Mouse (Mus musculus) G1E (cell line): ENCODE results near the gene Sapcd1. TPM values are rescaled to one million over a fixed set of nuclear protein-coding genes. Genes with fewer than 3 reads are reported as not detected.
A peak's percentile ranks its signal among the peaks of the same experiment; 100 is the strongest.

Experiments
- ATAC-seq: 2 replicates; pipeline ENCODE4 v1.8.0; 2016; ENCODE audit warnings: mild to moderate bottlenecking; ENCODE audit not compliant: insufficient number of reproducible peaks, poor library complexity, low FRiP score, severe bottlenecking; ENCODE audit errors: extremely low read depth
- DNase-seq: peaks from one replicate; pipeline ENCODE4 v3.0.0; 2012; ENCODE audit warnings: low spot score
- H3K27me3 ChIP-seq: 2 replicates; pipeline ENCODE4 v1.6.1; 2012; ENCODE audit warnings: mild to moderate bottlenecking, low read length, inconsistent platforms; ENCODE audit not compliant: insufficient read depth
- H3K36me3 ChIP-seq: replicated peaks from 2 replicates; pipeline ENCODE3; 2012; ENCODE audit warnings: mild to moderate bottlenecking, inconsistent platforms
- H3K4me1 ChIP-seq: 2 replicates; pipeline ENCODE4 v1.6.1; 2012; ENCODE audit warnings: low read depth, low read length, inconsistent platforms, mixed read lengths; ENCODE audit not compliant: insufficient read depth
- H3K4me3 ChIP-seq: 2 replicates; pipeline ENCODE4 v1.5.1; 2012; ENCODE audit warnings: low read depth, mild to moderate bottlenecking, inconsistent platforms, low read length, moderate library complexity, mixed read lengths
- H3K9me3 ChIP-seq: replicated peaks from 2 replicates; pipeline ENCODE4 v1.6.1; 2012; ENCODE audit warnings: inconsistent platforms
- CTCF ChIP-seq: IDR thresholded peaks from 2 replicates; pipeline ENCODE4 v1.5.1; 2012; ENCODE audit warnings: low read depth, low read length, inconsistent platforms, mixed read lengths
- GATA1 ChIP-seq: IDR thresholded peaks from 2 replicates; pipeline ENCODE4 v1.6.1; 2012; ENCODE audit warnings: borderline replicate concordance, low read length, inconsistent platforms, mixed read lengths
- GATA2 ChIP-seq: IDR thresholded peaks from 2 replicates; pipeline ENCODE4 v1.6.1; 2012; ENCODE audit warnings: low read depth, low read length, inconsistent platforms, borderline replicate concordance
- POLR2AphosphoS5 ChIP-seq: IDR thresholded peaks from 2 replicates; pipeline ENCODE4 v1.6.1; 2012; ENCODE audit warnings: low read depth, low read length, inconsistent platforms; ENCODE audit not compliant: insufficient replicate concordance
- TAL1 ChIP-seq: conservative IDR thresholded peaks from 2 replicates; pipeline ENCODE4 v1.6.1; 2012; ENCODE audit warnings: low read depth, low read length, inconsistent platforms, mixed read lengths
- polyA plus RNA-seq: library from polyadenylated mRNA; stranded (reverse); fragments of >175 nt; gene quantifications from 2 replicates; pipeline ENCODE4 v1.2.3, GENCODE M21; 2012
- total RNA-seq, 2 experiments: library from RNA; stranded (forward) in 1 of 2; stranded (reverse) in 1 of 2; fragments of 200-1000 nt in 1 of 2; fragments of >200 nt in 1 of 2; fragmentation: Nextera tagmentation in 1 of 2; gene quantifications; 2 replicates each; pipeline ENCODE4 v1.2.3; 2014 to 2017

The Sapcd1 gene
- total and polyA plus RNA-seq, 3 experiments, result 35.3 to 156 (median 90.0) TPM

DNA sequence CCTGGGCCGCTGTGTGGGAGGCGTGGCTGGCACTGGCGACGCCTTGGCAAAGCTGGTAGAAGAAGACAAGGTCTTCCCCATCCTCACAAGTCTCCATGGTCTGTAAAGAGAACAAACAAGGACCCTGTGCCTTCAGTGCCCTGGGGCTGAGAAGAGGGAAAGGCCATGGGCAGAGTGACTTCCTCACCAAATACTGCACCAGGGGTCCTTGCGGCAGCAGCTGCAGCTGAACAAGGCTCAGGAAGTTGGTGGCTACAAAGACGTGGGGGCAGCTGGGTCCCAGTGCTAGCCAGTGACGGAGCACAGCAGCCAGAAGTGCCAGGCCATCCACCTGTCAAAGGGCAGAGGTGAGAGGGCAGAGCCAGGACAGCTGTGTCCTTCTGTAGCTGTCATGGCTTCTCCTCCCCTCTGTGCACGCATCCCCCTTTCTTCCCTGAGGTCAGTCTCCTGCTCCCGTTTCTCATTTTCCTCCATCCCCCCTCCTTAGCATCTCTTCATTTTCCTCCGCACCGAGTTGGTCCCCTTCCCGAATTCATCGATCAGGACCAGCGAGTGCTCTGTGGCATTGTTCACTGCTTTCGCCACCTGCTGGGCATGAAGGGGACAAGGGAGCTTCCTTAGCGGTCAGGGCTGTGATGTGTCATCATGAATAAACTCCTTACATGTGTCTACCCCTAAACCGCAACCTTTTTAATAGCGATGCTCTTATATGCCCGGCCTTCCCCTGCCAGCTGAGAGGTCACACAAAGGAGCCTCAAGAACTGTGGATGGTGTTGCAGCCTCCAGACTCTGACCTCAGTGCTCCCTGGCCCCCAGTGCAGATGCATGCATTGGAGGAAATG is 2.1 kb upstream of the Sapcd1 start:
- H3K36me3 ChIP-seq, result peaks cover 47% of the 10 kb centered on the region
- peaks cover 91% of the 10 kb centered on the region for H3K4me1 ChIP-seq
- no peak for ATAC-seq
- H3K4me3 ChIP-seq, result no peak overlapping the region; the same call in 1 of the 2 replicates
- TF ChIP-seq CTCF (peak; percentile 29; the same call in 1 of the 2 replicates), GATA2 (no peak), GATA1 (no peak), TAL1 (no peak), POLR2AphosphoS5 (no peak)
- no peaks in the 10 kb centered on the region for H3K27me3 ChIP-seq
- no peak for DNase-seq
- no peaks in the 10 kb centered on the region for H3K9me3 ChIP-seq

DNA sequence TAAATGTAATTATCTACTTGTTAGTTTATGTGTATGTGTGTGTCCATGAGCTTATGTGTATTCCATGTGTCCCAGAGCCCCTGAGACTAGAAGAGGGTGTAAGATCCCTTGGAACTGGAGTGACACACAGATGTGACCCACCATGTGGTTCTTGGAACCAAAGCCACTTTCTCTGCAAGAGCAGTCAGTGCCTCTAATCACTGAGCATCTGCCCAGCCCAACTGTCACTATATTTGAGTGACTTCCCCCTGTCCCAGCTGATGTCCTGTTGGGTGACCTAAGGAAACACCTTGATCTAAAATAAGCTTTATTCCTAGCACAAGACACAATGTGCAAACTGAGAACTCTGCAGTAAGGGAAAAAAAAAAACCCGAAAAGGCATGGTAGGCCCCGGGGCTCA is 499 bp upstream of the Sapcd1 start:
- peaks cover 63% of the 10 kb centered on the region for H3K36me3 ChIP-seq
- no peaks in the 10 kb centered on the region for H3K27me3 ChIP-seq
- TF ChIP-seq GATA2 (no peak), POLR2AphosphoS5 (no peak), GATA1 (no peak), CTCF (no peak)
- no peaks in the 10 kb centered on the region for H3K9me3 ChIP-seq
- ATAC-seq, result peak; percentile 16; the same call in 1 of the 2 replicates
- peaks cover 98% of the 10 kb centered on the region for H3K4me1 ChIP-seq
- H3K4me3 ChIP-seq, result peak overlapping the region; percentile 11; the same call in 1 of the 2 replicates
- no peak for DNase-seq

DNA sequence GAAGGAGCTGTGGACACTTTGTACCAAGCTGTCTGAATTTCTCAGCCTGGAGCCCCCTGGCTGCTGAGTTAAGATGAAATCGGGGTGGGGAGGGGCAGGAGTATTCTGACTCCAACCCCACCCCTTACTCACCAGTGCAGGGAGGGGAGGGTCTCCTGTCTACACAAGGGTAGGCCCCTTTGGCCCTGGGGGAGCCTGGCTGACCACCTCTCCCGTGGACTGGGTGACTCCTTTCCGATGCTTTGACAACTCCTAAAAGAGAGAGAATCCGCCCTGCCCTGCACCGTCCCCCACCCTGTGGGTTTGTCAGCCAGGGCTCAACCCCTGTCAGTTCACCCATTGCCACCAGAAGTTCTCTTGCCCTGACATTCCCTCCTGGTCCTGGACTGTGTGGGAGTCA is 1.6 kb downstream of the Sapcd1 start:
- Histone ChIP-seq H3K4me3 (peak overlapping the region; percentile 78), H3K36me3 (peaks cover 65% of the 10 kb centered on the region), H3K9me3 (no peaks in the 10 kb centered on the region), H3K4me1 (peaks cover 98% of the 10 kb centered on the region), H3K27me3 (no peaks in the 10 kb centered on the region)
- no peak for TF ChIP-seq POLR2AphosphoS5
- TF ChIP-seq GATA2, result no peak
- TF ChIP-seq GATA1, result no peak
- no peak for TF ChIP-seq CTCF
- no peak for TF ChIP-seq TAL1
- DNase-seq, result no peak
- no peak for ATAC-seq

DNA sequence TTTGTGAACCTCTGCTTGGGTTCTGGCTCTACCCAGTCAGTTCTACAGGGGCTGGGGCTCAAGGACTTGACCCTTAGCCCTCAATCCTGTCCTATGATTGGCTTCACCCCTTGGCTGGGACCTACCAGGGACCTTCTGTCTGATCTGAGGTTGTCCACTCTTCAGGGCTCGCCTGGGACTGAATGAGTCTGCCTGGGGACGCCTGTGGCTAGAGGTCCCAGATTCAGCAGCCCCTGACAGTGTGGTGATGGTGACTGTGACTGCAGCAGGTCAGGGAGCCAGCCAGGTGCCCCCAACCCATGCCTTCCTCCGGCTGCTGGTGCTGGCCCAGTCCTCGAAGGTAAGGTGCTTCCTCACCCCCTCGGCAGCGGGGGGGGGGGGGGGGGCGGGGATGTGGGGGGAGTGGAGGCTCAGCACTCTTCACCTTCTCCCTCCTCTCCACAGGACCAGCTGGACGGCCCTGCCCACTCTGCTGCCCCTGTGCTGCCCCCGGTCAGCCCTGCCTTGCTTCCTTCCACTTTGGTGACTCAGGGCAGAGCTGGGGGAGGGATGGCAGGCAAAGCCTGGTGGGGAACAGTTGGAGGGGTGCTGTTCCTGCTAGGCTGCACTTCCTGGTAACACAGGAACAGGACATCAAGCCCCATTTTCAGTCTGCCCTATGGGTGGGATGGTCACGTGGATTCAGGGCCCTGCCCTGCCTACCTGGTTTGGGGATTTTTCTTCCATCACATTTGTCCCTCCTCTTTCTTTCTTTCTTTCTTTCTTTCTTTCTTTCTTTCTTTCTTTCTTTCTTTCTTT is 2.9 kb downstream of the Sapcd1 start:
- Histone ChIP-seq H3K36me3 (peaks cover 56% of the 10 kb centered on the region), H3K4me3 (peak overlapping the region; percentile 66; the same call in 1 of the 2 replicates), H3K4me1 (peaks cover 98% of the 10 kb centered on the region), H3K27me3 (no peaks in the 10 kb centered on the region), H3K9me3 (no peaks in the 10 kb centered on the region)
- TF ChIP-seq GATA2 (no peak), CTCF (no peak), POLR2AphosphoS5 (no peak), TAL1 (no peak), GATA1 (no peak)
- no peak for ATAC-seq
- DNase-seq, result no peak

DNA sequence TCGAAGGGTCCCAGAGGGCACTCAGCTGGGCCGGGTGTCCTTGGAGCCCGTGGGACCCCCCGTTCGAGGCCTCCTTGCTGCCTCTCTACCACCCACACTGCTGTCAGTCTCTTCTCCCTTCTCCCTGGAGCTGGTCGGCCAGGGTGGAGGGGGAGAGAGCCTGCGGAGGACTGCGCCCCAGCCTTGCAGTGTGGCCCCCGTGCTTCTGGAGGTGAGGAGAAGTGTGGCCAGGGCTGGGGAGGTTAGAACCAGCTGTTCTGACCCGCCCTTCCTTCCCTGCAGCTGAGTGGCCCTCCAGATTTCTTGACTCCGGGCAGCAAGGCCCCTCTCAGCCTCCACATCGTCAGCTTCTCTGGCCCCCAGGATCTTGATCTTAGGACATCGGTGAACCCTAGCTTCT is 3.6 kb downstream of the Sapcd1 start:
- no peak for DNase-seq
- ATAC-seq, result no peak
- Histone ChIP-seq H3K4me3 (peak overlapping the region; percentile 66; the same call in 1 of the 2 replicates), H3K4me1 (peaks cover 97% of the 10 kb centered on the region), H3K9me3 (no peaks in the 10 kb centered on the region), H3K36me3 (peaks cover 54% of the 10 kb centered on the region), H3K27me3 (no peaks in the 10 kb centered on the region)
- TF ChIP-seq GATA1, result no peak
- TF ChIP-seq CTCF, result no peak
- no peak for TF ChIP-seq TAL1
- TF ChIP-seq GATA2, result no peak
- no peak for TF ChIP-seq POLR2AphosphoS5

DNA sequence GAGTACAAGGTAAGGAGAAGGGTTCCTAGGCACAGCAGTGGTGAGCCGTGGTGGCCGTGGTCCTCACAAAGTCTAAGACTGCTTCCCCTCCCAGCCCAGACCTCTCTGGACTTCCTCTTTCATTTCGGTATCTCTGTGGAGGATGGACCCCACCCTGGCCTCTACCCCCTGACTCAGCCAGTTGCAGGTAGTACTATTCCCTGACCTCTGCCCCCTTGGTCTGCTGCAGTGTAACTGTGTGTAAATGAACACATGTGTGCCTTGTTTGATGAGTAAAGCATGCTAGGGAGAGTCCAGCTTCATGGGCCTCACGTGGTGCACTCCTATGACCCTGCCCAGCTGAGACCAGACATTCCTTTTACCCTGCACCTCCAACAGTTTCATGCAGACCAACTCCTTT is 4.1 kb downstream of the Sapcd1 start:
- no peaks in the 10 kb centered on the region for H3K9me3 ChIP-seq
- peaks cover 51% of the 10 kb centered on the region for H3K36me3 ChIP-seq
- DNase-seq (no peak), ATAC-seq (no peak)
- TF ChIP-seq CTCF, result no peak
- no peak for TF ChIP-seq TAL1
- TF ChIP-seq GATA1, result no peak
- peak overlapping the region; percentile 66; the same call in 1 of the 2 replicates for H3K4me3 ChIP-seq
- peaks cover 94% of the 10 kb centered on the region for H3K4me1 ChIP-seq
- no peaks in the 10 kb centered on the region for H3K27me3 ChIP-seq
